Mouse (Mus musculus) neutrophil, adult 5-6 weeks (primary cell): ENCODE data around the gene Best1. TPM values are rescaled to one million over a fixed set of nuclear protein-coding genes. Genes with fewer than 3 reads are reported as not detected.

Experiments used
- ATAC-seq: fragments of 151-379, 151-347 bp; 2 replicates; pipeline ENCODE4 v1.8.0; 2017; ENCODE audit warnings: mild to moderate bottlenecking, moderate TSS enrichment; ENCODE audit not compliant: insufficient number of reproducible peaks, poor library complexity, low FRiP score, severe bottlenecking; ENCODE audit errors: extremely low read depth
- total RNA-seq: library from RNA; stranded (forward); fragments of 200-1000 nt; gene quantifications from 2 replicates; pipeline ENCODE4 v1.2.3, GENCODE M21; 2017

Gene Best1
- total RNA-seq, 1 experiment from 2014 or later: 0.23 TPM

DNA sequence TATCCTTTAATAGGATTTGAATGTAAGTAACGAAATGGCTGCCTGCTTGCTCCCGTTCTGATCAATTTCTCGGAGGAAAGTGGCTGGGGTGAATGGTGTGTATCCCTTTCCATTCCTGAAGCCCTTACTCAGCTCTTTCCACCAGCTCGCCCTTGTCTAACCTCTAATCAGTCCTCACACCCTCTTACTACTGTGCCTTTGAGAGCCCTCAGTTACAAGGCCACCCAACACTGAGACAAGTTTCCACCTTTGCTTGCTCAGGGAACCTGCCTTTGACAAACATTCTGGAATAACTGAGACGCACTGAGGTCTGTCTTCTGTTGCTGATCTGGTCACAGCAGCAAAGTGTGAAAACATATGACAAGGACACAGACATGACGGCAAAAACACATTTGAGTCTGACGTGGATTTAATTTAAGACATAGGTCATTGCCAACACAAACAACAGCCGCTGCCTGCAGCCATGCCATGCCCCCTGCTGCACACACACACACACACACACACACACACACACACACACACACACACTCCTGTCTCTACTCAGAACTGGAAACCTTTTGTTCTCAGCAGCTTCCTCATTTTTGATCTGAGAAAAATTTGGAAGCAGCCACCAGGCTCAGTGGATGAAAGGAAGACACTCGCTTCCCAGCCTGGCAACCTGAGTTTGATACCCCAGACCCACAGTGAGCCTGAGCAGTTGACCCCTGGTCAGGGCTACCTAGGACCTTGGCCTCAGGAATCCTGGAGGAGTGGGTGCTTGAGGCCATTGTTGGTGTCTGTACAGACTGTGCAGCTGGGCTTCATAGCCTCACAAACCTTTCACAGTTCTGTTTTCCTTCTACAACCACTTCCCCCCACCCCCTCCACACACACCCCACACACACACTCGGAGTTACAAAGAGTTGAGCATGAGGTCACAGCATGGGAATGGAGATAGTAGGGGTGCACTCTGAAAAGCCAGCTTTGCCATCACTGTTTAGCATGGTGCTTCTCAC is 58.6 kb downstream of the Best1 start:
- ATAC-seq: no peak

DNA sequence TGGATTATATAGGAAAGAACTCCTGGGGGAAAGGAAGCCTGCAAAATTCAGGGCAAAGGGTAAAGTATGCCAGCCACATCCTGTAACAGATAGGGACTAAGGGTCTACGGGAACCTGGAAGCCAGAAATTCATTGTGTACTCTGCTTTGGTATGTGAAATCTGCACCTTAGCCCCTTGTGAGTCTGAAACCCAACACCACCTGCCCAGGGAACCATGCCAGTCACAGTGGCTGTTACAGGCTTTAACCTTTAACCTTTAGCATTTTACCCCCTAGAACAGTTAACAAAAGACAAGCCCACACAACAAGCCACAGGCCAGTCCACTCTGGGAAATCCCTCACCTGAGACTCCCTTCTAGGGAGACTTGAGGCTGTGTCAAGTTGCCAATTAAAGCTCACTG is 59.6 kb downstream of the Best1 start:
- no peak for ATAC-seq

DNA sequence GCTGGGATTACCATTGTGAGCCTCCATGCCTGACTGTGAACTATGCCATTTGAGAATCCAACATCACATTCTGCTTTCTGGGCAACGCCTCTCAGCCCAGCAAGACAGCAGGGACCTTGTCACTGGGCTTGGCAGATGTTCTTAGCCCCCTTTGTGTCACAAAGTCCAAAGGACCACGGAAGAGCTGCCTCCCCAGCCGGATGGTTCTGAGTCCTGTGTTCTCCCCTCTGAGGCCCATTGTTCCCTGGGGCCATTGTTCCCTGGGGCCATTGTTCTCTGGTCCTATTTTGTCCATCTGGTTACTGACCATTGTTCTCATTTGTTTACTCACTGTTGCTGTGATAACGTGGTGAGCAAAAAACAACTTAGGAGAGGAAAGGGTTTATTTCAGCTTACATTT is 60.5 kb downstream of the Best1 start:
- no peak for ATAC-seq

DNA sequence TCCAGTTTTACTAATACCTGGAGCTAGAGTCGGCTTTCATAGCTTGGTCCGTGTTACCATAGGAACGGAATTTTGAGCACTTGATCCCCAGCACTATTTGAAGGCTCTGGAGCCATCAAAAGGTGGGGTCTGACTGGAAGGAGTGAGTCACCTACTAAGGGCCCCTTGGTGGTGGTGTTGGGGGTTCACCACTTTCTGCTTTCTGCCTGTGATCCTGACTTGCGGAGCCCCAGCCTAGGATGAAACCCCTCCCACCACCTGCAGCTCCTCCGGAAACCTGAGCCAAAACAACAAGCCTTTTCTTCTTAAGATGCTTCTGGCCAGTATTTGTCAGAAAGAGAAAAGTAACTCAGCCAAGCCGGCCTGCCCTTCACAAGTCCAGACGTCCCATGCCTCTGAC is 61.6 kb downstream of the Best1 start:
- ATAC-seq: no peak

DNA sequence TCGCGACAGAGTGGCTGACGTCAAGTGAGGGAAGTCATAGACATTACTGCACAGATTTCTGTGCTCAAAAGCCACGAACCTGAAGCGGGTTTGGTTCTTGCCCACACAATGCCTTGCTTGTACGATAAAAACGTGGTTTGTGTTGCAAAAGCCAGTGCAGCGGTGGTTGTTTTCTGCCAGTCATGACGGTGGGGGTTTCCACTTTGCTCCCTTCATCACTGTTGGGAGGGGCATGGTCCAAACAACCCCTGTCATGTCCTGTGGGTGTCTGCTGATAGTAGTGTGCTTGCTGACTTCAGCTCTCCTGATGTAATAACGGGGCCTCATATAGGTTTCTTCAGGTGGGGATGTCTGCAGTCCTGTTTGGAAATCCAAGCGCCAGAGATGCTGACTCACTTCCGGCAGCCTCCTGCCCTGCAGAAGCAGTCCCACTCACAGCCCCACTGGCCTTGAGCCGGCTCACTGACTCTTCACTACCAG is 62.6 kb downstream of the Best1 start:
- peak; percentile 82 for ATAC-seq

DNA sequence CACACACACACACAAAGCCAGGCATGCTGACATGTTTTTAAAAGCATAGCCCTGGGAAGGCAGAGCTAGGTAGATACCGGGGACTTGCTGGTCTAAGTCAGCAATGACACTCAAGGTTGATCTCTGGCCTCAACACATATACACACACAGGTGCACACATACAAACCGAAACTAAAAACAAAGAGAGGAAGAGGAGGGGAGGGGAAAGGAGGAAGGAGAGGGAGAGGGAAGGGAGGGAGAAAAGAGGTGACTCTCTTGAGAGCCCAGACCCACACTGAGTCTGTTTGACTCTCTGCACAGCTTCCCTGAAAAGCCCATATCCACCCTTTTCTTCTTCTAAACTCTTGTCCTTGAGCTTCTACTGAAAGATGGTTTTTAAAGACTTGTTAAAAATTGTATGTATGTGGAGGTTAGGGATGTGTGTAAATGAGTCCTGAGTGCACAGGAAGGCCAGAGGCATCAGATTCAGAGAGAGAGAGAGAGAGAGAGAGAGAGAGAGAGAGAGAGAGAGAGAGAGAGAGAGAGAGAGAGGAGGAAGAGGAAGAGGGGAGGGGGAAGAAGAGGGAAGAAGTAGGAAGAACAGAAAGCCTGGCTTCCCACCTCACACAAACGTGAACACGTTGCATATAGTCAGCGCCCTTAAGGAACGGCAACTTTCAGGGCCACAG is 63.1 kb downstream of the Best1 start:
- ATAC-seq: no peak

DNA sequence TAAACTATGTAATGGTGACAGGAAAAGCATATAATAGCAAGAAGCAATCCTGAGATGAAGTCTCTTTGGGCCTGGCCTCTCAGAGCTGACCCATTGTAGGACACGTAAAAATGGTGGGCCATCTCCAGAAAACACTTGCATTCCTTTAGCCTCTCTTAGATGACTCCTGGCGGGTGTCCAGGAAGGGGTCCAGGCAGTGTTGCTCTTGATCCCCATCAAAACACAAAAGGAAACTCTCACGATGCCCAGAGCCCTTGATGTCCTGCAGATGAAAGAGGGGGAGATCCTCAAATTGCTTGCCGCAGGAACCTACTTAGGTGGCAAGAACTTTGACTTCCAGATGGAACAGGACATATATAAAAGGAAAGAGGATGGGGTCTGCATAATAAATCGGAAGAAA is 64.0 kb downstream of the Best1 start:
- ATAC-seq: no peak

DNA sequence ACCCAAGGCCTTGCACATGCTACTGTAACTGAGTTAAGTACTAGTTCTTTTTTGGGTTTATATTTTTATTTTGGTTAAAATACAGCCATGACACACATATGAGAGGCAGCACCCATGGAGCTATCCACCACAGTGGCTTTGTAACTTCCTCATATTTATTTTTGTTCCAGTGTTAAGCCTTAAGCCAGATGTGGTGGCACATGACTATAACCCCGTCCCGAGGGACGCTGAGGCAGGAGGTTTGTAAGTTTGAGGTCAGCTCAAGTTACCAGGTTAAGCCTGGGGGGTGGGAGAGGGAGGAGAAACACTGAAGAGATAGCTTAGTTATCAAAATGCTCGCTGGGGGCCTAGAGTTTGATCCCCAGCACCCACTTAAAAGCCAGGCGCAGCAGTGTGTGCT is 64.9 kb downstream of the Best1 start:
- peak; percentile 57 for ATAC-seq

Other genes with a start within 250 kb of the Best1 start
- not detected in 2 replicates for gene Scgb2a2, start 154.1 kb downstream of the Best1 start, total RNA-seq
- 15.4 and 20.4 TPM in 2 replicates for gene Incenp, start 102.1 kb downstream of the Best1 start, total RNA-seq
- 1,498 and 1,634 TPM in 2 replicates for gene Fth1, start 21.0 kb downstream of the Best1 start, total RNA-seq
- not detected in 2 replicates for gene Rab3il1, start within 50 bp of the Best1 start, total RNA-seq
- not detected in 2 replicates for gene Fads3, start 39.9 kb upstream of the Best1 start, total RNA-seq
- gene Fads2, start 100.1 kb upstream of the Best1 start, total RNA-seq: 0.35 TPM in 1 of 2 replicates, not detected in the other
- gene Fads1, start 181.3 kb upstream of the Best1 start, total RNA-seq: 0.23 and 3.2 TPM in 2 replicates
- 57.5 and 74.8 TPM in 2 replicates for gene Tmem258, start 202.4 kb upstream of the Best1 start, total RNA-seq
- gene Fen1, start 202.5 kb upstream of the Best1 start, total RNA-seq: 17.2 and 18.9 TPM in 2 replicates
- 0.12 TPM in 1 of 2 replicates, not detected in the other for gene Myrf, start 239.1 kb upstream of the Best1 start, total RNA-seq